ENCODE assay signal across 8 mouse cellular contexts in the genomic region with DNA sequence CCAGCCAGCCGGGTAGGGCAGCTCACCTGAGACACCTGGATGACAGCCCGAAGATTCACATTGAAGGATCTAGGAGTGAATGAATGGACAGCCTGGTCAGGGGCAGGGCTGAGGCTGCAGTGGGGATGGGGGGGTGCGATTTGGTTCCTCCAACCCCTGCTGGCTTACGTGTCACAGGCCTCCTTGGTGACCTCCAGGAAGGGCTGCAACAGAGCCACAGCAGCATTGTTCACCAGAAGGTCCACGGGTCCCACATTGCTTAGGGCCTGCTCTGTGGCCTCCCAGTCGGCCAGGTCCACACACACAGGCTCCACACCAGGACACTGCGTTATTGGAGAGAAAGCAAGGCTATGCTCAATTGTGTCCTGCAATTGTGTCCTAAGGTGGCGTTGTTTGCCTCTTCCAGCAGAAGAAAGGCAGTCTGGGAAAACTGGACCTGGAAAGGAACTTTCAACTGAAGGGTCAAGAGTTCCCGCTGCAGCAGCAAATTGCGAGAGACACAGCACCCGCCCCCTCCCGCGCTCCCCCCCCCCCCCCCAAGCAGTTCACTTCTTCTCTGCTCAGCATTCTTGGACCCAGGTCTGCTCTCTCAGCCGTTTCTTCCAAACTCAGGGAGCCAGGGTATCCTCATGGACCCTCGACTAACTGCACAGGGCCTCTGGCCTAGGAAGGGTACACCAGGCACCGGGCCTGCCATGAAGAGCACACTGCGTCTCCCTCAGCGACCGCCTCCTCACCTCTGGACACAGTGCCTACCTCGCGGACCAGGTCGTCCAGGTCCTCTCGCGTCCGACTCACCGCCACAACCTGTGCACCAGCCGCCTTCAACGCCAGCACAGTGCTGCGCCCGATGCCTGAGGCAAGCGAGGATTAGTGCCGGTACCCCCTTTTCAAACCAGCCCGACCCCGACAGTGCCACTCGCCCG. TPM values are rescaled to one million over a fixed set of nuclear protein-coding genes. Genes with fewer than 3 reads are reported as not detected.
A peak's percentile ranks its signal among the peaks of the same experiment; 100 is the strongest.
DNase-seq lines count a peak whose midpoint lies in the region; ATAC-seq and TF ChIP-seq lines count a peak whose summit lies in the region.

No protein-coding gene starts in this region.

- peaks cover 4% of the 10 kb centered on the region; the same call in 1 of the 2 replicates for H3K4me1 ChIP-seq in heart, embryonic 11.5 days (ENCODE audit: control insufficient read depth, insufficient read depth, low read length)
- peaks cover 1% of the 10 kb centered on the region for H3K4me1 ChIP-seq in bone marrow, adult 2 months (ENCODE audit: control insufficient read depth, insufficient read depth, low read length)
- H3K4me1 ChIP-seq in hindbrain, embryonic 16.5 days (ENCODE audit: control insufficient read depth, insufficient read depth, low read depth, low read length): peaks cover 19% of the 10 kb centered on the region

- no peaks in the 10 kb centered on the region for H3K36me3 ChIP-seq in heart, embryonic 11.5 days (ENCODE audit: control insufficient read depth, insufficient read depth, low read length)
- H3K36me3 ChIP-seq in hindbrain, embryonic 16.5 days (ENCODE audit: control insufficient read depth, insufficient read depth, low read length): peaks cover 7% of the 10 kb centered on the region

- no peak overlapping the region for H3K27ac ChIP-seq in heart, embryonic 11.5 days (ENCODE audit: low read depth, low read length)
- H3K27ac ChIP-seq in bone marrow, adult 2 months (ENCODE audit: control insufficient read depth, insufficient read depth, low read depth, low read length, poor library complexity): no peak overlapping the region
- no peak overlapping the region for H3K27ac ChIP-seq in hindbrain, embryonic 16.5 days (ENCODE audit: low read depth, low read length)

- H3K27me3 ChIP-seq in heart, embryonic 11.5 days (ENCODE audit: control insufficient read depth, insufficient read depth, low read length): peaks cover 46% of the 10 kb centered on the region
- H3K27me3 ChIP-seq in hindbrain, embryonic 16.5 days (replicated peaks; ENCODE audit: control insufficient read depth, insufficient read depth, low read length): no peaks in the 10 kb centered on the region; the same call in 1 of the 2 replicates

- 19% methylated on average over 36 of the region's 36 CpGs for WGBS in heart, embryonic 11.5 days (ENCODE audit: insufficient replicate concordance)
- WGBS in bone marrow, adult 2 months: 22% methylated on average over 36 of the region's 36 CpGs
- WGBS in hindbrain, embryonic 16.5 days: 16% methylated on average over 36 of the region's 36 CpGs

- no peak for TF ChIP-seq CTCF in bone marrow, adult 2 months (IDR thresholded peaks at IDR 0.05; ENCODE audit: control insufficient read depth, insufficient read depth, low read length)

- H3K4me2 ChIP-seq in heart, embryonic 11.5 days: peak overlapping the region; percentile 93
- H3K4me2 ChIP-seq in hindbrain, embryonic 16.5 days (ENCODE audit: low read length): peak overlapping the region; percentile 91

- no peaks in the 10 kb centered on the region for H3K9me3 ChIP-seq in heart, embryonic 11.5 days (replicated peaks; ENCODE audit: control insufficient read depth, low read length)
- no peaks in the 10 kb centered on the region for H3K9me3 ChIP-seq in hindbrain, embryonic 16.5 days (ENCODE audit: control insufficient read depth, low read length)

- no peak for DNase-seq in heart, postnatal 4 days
- peak; percentile 27 for DNase-seq in lung, postnatal 36 days
- no peak for DNase-seq in frontal cortex, postnatal 36 days (ENCODE audit: low spot score in 2 of 2)
- no peak for DNase-seq in left cerebral cortex, adult 11 months (ENCODE audit: low spot score)
- no peak for DNase-seq in right cerebral cortex, postnatal 4 days

- peak overlapping the region; percentile 59 for H3K9ac ChIP-seq in heart, embryonic 11.5 days (ENCODE audit: low read depth, low read length)
- peak overlapping the region; percentile 70 for H3K9ac ChIP-seq in hindbrain, embryonic 16.5 days (ENCODE audit: low read depth, low read length)

- ATAC-seq in heart, embryonic 11.5 days (replicated peaks; ENCODE audit: insufficient number of reproducible peaks, low FRiP score, low TSS enrichment): peak; percentile 8; the same call in 1 of the 2 replicates
- peak; percentile 43 for ATAC-seq in hindbrain, embryonic 16.5 days

- no peak for TF ChIP-seq POLR2A in bone marrow, adult 2 months (IDR thresholded peaks at IDR 0.05; ENCODE audit: borderline replicate concordance, control insufficient read depth, low read depth, low read length)

- peak overlapping the region; percentile 62 for H3K4me3 ChIP-seq in heart, embryonic 11.5 days (ENCODE audit: low read depth, low read length)
- peak overlapping the region; percentile 69 for H3K4me3 ChIP-seq in bone marrow, adult 2 months (replicated peaks; ENCODE audit: control insufficient read depth, low read depth, low read length)
- peak overlapping the region; percentile 57 for H3K4me3 ChIP-seq in hindbrain, embryonic 16.5 days (ENCODE audit: low read length)

RNA-seq across cellular contexts. Expression of gene Dcxr, which starts 0.6 kb away (rescaled TPM):
- polyA plus RNA-seq in heart, embryonic 11.5 days (2014; fragmentation: Nextera tagmentation; extraction: Ambion mirVana): 5.1 and 6.6 TPM in 2 replicates
- 1 to 10 TPM; 3.6 to 4.5 TPM for total RNA-seq in heart, postnatal 4 days (2021)
- polyA plus RNA-seq in bone marrow, adult 2 months (2011; ENCODE audit: insufficient read depth, insufficient read length, low replicate concordance, missing spikeins): 7.4 and 9.4 TPM in 2 replicates
- polyA plus RNA-seq in hindbrain, embryonic 16.5 days (2015; fragmentation: Nextera tagmentation; extraction: Ambion mirVana): 11.1 and 12.7 TPM in 2 replicates

RNA-seq across cellular contexts. Expression of gene Rac3, which starts 5.2 kb away (rescaled TPM):
- 1.7 and 3.0 TPM in 2 replicates for polyA plus RNA-seq in heart, embryonic 11.5 days (2014; fragmentation: Nextera tagmentation; extraction: Ambion mirVana)
- 1 to 10 TPM; 1.5 to 1.8 TPM for total RNA-seq in heart, postnatal 4 days (2021)
- 2.4 and 5.8 TPM in 2 replicates for polyA plus RNA-seq in bone marrow, adult 2 months (2011; ENCODE audit: insufficient read depth, insufficient read length, low replicate concordance, missing spikeins)
- polyA plus RNA-seq in hindbrain, embryonic 16.5 days (2015; fragmentation: Nextera tagmentation; extraction: Ambion mirVana): 624 and 705 TPM in 2 replicates

RNA-seq across cellular contexts. Expression of gene Cbr2, which starts 5.4 kb away (rescaled TPM):
- 0.36 and 1.0 TPM in 2 replicates for polyA plus RNA-seq in heart, embryonic 11.5 days (2014; fragmentation: Nextera tagmentation; extraction: Ambion mirVana)
- 1 to 10 TPM; 3.0 to 3.9 TPM for total RNA-seq in heart, postnatal 4 days (2021)
- 3.8 and 8.0 TPM in 2 replicates for polyA plus RNA-seq in bone marrow, adult 2 months (2011; ENCODE audit: insufficient read depth, insufficient read length, low replicate concordance, missing spikeins)
- polyA plus RNA-seq in hindbrain, embryonic 16.5 days (2015; fragmentation: Nextera tagmentation; extraction: Ambion mirVana): 1.3 and 2.0 TPM in 2 replicates

RNA-seq across cellular contexts. Expression of gene Lrrc45, which starts 12.8 kb away (rescaled TPM):
- 21.8 and 23.2 TPM in 2 replicates for polyA plus RNA-seq in heart, embryonic 11.5 days (2014; fragmentation: Nextera tagmentation; extraction: Ambion mirVana)
- 10 to 100 TPM; 11.0 to 11.3 TPM for total RNA-seq in heart, postnatal 4 days (2021)
- 25.5 and 41.4 TPM in 2 replicates for polyA plus RNA-seq in bone marrow, adult 2 months (2011; ENCODE audit: insufficient read depth, insufficient read length, low replicate concordance, missing spikeins)
- polyA plus RNA-seq in hindbrain, embryonic 16.5 days (2015; fragmentation: Nextera tagmentation; extraction: Ambion mirVana): 73.4 and 77.8 TPM in 2 replicates

RNA-seq across cellular contexts. Expression of gene Cenpx, which starts 13.0 kb away (rescaled TPM):
- polyA plus RNA-seq in heart, embryonic 11.5 days (2014; fragmentation: Nextera tagmentation; extraction: Ambion mirVana): 114 and 129 TPM in 2 replicates
- 10 to 100 TPM; 39.5 to 41.8 TPM for total RNA-seq in heart, postnatal 4 days (2021)
- 39.2 and 57.8 TPM in 2 replicates for polyA plus RNA-seq in bone marrow, adult 2 months (2011; ENCODE audit: insufficient read depth, insufficient read length, low replicate concordance, missing spikeins)
- 106 and 107 TPM in 2 replicates for polyA plus RNA-seq in hindbrain, embryonic 16.5 days (2015; fragmentation: Nextera tagmentation; extraction: Ambion mirVana)

Comparison
In these comparisons a context has a peak if more than half of its experiments do, and no peak if none do; other contexts are left out.
1. RNA of gene Rac3, which starts 5.2 kb away (polyA plus RNA-seq): 624 to 705 TPM in hindbrain, embryonic 16.5 days; 1.7 to 3.0 TPM in heart, embryonic 11.5 days and 2.4 to 5.8 TPM in bone marrow, adult 2 months; every median in the first group is over 10 times any median in the second.
2. Peak in every context shown above with its lines, with median percentiles within 50 percentile points of each other: H3K4me3 ChIP-seq.